ENCODE assay signal across 10 mouse cellular contexts in the genomic region with DNA sequence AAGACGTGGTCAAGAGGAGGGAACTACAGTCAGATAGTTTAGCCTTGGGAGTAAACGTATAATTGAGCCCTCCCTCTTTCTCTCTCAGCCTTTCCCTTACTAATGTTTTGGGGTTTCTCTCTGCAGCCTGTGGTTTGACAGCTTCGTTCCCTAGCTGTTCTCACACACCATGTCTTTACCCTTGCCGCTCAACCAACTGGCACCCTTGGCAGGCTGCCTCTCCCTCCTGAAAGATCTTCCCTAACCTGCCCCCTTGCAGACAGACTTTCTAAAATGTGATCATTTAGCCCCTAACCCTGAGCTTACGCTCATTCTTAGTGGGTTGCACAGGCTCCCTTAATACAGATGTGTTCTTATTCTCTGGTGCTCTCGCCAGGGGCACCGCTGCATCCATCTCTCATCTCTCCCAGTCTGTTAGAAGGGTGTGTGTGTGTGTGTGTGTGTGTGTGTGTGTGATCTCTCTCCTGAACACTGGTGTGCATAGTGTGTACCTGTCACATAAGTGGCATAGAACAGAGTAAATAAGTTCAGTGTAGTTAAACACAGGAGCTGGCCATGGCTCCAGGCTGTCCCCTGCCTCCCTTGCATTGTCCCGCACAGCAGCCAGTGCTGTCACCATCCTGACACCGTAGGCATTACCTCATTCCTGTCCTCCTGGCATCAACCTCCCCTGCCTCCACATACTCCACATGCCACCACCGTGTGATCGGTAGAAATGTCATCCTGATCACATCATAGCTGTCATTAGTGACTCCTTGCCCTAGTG.
DNase-seq lines count a peak whose midpoint lies in the region; ATAC-seq and TF ChIP-seq lines count a peak whose summit lies in the region.
"Had no signal": no experiment of that assay in that cellular context is flagged by ENCODE, and none has a peak within 500 bp of the region (broad histone marks: within the 10 kb centered on the region; RNA-seq: fewer than 3 reads in every experiment).

No protein-coding gene starts in this region.

- peak; percentile 47 for DNase-seq in cerebellum, adult 11-12 months
- no peak for DNase-seq in cerebellum, adult 11 months
- DNase-seq in kidney, postnatal 10 days = no peak
- peak; percentile 62 for DNase-seq in brain, embryonic 14.5 days (ENCODE audit: low read depth)
- DNase-seq in lung, postnatal 0 days (ENCODE audit: low spot score) = no peak
- no peak for DNase-seq in spleen, postnatal 10 days (ENCODE audit: low spot score in 2 of 2)
- DNase-seq: adrenal gland, adult 8-10 months had no signal

- H3K4me1 ChIP-seq in kidney, embryonic 16.5 days (ENCODE audit: insufficient read depth, low read length) = no peaks in the 10 kb centered on the region
- 0 out of 2 replicates have a peak, but pooled peaks cover 9% of the 10 kb centered on the region for H3K4me1 ChIP-seq in hindbrain, embryonic 15.5 days (replicated peaks)
- H3K4me1 ChIP-seq in lung, postnatal 0 days (ENCODE audit: insufficient read depth, low read depth, low read length) = no peaks in the 10 kb centered on the region
- H3K4me1 ChIP-seq: intestine, embryonic 15.5 days had no signal

- 0 out of 2 replicates have a peak, but pooled peaks have one; percentile 27 for ATAC-seq in kidney, embryonic 16.5 days (ENCODE audit: low FRiP score, low TSS enrichment)
- ATAC-seq in hindbrain, embryonic 15.5 days (ENCODE audit: low FRiP score, low read depth) = peak; percentile 52
- no peak for ATAC-seq in lung, postnatal 0 days
- ATAC-seq: intestine, embryonic 15.5 days had no signal

- no peak for TF ChIP-seq CTCF in brain, embryonic 14.5 days (IDR thresholded peaks at IDR 0.05; ENCODE audit: borderline replicate concordance, extremely low read depth, insufficient read depth, insufficient read length)
- TF ChIP-seq CTCF in lung, postnatal 0 days (IDR thresholded peaks at IDR 0.05) = no peak

- no peaks in the 10 kb centered on the region for H3K36me3 ChIP-seq in kidney, embryonic 16.5 days (ENCODE audit: insufficient read depth, low read length)
- H3K36me3 ChIP-seq in hindbrain, embryonic 15.5 days = no peaks in the 10 kb centered on the region
- no peaks in the 10 kb centered on the region for H3K36me3 ChIP-seq in lung, postnatal 0 days (ENCODE audit: insufficient read depth, low read length)
- H3K36me3 ChIP-seq: intestine, embryonic 15.5 days had no signal

- 82% methylated on average over 11 of the region's 11 CpGs for WGBS in kidney, embryonic 16.5 days
- 64% methylated on average over 11 of the region's 11 CpGs for WGBS in hindbrain, embryonic 15.5 days
- 82% methylated on average over 11 of the region's 11 CpGs for WGBS in lung, postnatal 0 days

- H3K27ac ChIP-seq in kidney, embryonic 16.5 days (ENCODE audit: low read length) = no peak overlapping the region
- H3K27ac ChIP-seq in hindbrain, embryonic 15.5 days (replicated peaks) = no peak overlapping the region
- H3K27ac ChIP-seq in lung, postnatal 0 days (ENCODE audit: low read length) = no peak overlapping the region
- H3K27ac ChIP-seq: intestine, embryonic 15.5 days had no signal

- H3K9ac ChIP-seq in kidney, embryonic 16.5 days (replicated peaks; ENCODE audit: low read length) = no peak overlapping the region
- no peak overlapping the region for H3K9ac ChIP-seq in hindbrain, embryonic 15.5 days
- H3K9ac ChIP-seq in lung, postnatal 0 days (replicated peaks; ENCODE audit: low read depth) = no peak overlapping the region
- H3K9ac ChIP-seq: intestine, embryonic 15.5 days had no signal

- H3K4me3 ChIP-seq in kidney, embryonic 16.5 days (ENCODE audit: low read length) = no peak overlapping the region
- H3K4me3 ChIP-seq in hindbrain, embryonic 15.5 days = no peak overlapping the region
- H3K4me3 ChIP-seq in lung, postnatal 0 days (ENCODE audit: low read depth, low read length) = no peak overlapping the region
- H3K4me3 ChIP-seq: intestine, embryonic 15.5 days had no signal

- H3K27me3 ChIP-seq in kidney, embryonic 16.5 days (ENCODE audit: insufficient read depth, low read length) = no peaks in the 10 kb centered on the region
- H3K27me3 ChIP-seq in hindbrain, embryonic 15.5 days = no peaks in the 10 kb centered on the region
- no peaks in the 10 kb centered on the region for H3K27me3 ChIP-seq in lung, postnatal 0 days (replicated peaks; ENCODE audit: insufficient read depth, low read length)
- H3K27me3 ChIP-seq: intestine, embryonic 15.5 days had no signal

- no peaks in the 10 kb centered on the region for H3K9me3 ChIP-seq in kidney, embryonic 16.5 days (ENCODE audit: low read length)
- no peaks in the 10 kb centered on the region for H3K9me3 ChIP-seq in hindbrain, embryonic 15.5 days
- H3K9me3 ChIP-seq in lung, postnatal 0 days (ENCODE audit: low read length) = no peaks in the 10 kb centered on the region
- H3K9me3 ChIP-seq: intestine, embryonic 15.5 days had no signal

- H3K4me2 ChIP-seq in kidney, embryonic 16.5 days (replicated peaks; ENCODE audit: low read depth, low read length) = no peak overlapping the region
- H3K4me2 ChIP-seq in hindbrain, embryonic 15.5 days = no peak overlapping the region
- no peak overlapping the region for H3K4me2 ChIP-seq in lung, postnatal 0 days (replicated peaks; ENCODE audit: low read depth, low read length)
- H3K4me2 ChIP-seq: intestine, embryonic 15.5 days had no signal

- no peak for TF ChIP-seq EP300 in lung, postnatal 0 days (IDR thresholded peaks at IDR 0.05)

- no peak for TF ChIP-seq POLR2A in brain, embryonic 14.5 days (IDR thresholded peaks at IDR 0.05; ENCODE audit: borderline replicate concordance, extremely low read depth, insufficient read depth, insufficient read length, poor library complexity, severe bottlenecking)

Comparison
In these comparisons a context has a peak if more than half of its experiments do, and no peak if none do; other contexts are left out.
1. DNase-seq: peak in cerebellum, adult 11-12 months (single experiment) and brain, embryonic 14.5 days (single experiment); none in cerebellum, adult 11 months (single experiment), kidney, postnatal 10 days (single experiment), lung, postnatal 0 days (single experiment) and spleen, postnatal 10 days (0 of 2).